Comparison of ENCODE assay signal across 11 mouse cellular contexts in genomic region chr9:107917895-107918608, GRCm38 (mm10). TPM values are rescaled to one million over a fixed set of nuclear protein-coding genes. Genes with fewer than 3 reads are reported as not detected.
A peak's percentile ranks its signal among the peaks of the same experiment; 100 is the strongest.
DNase-seq lines count a peak whose midpoint lies in the region; ATAC-seq lines count a peak whose summit lies in the region.
"Had no signal": no experiment of that assay in that cellular context is flagged by ENCODE, and none has a peak within 500 bp of the region (broad histone marks: within the 10 kb centered on the region; RNA-seq: fewer than 3 reads in every experiment).

No protein-coding gene starts in this region.

- peaks cover 11% of the 10 kb centered on the region; the same call in 1 of the 2 replicates for H3K27me3 ChIP-seq in midbrain, embryonic 12.5 days
- H3K27me3 ChIP-seq: limb, embryonic 15.5 days; Patski had no signal

- 37% methylated on average over 13 of the region's 13 CpGs for WGBS in midbrain, embryonic 12.5 days

- no peaks in the 10 kb centered on the region for H3K36me3 ChIP-seq in midbrain, embryonic 12.5 days

- H3K4me1 ChIP-seq in midbrain, embryonic 12.5 days = peaks cover 8% of the 10 kb centered on the region; the same call in 1 of the 2 replicates

- H3K9me3 ChIP-seq in midbrain, embryonic 12.5 days = no peaks in the 10 kb centered on the region
- H3K9me3 ChIP-seq: limb, embryonic 15.5 days had no signal

- 0 out of 2 replicates have a peak overlapping the region, but pooled peaks have one; percentile 4 for H3K4me2 ChIP-seq in midbrain, embryonic 12.5 days (replicated peaks)
- H3K4me2 ChIP-seq: limb, embryonic 15.5 days had no signal

- H3K27ac ChIP-seq in midbrain, embryonic 12.5 days (replicated peaks) = no peak overlapping the region
- H3K27ac ChIP-seq: limb, embryonic 15.5 days had no signal

- no peak overlapping the region for H3K4me3 ChIP-seq in midbrain, embryonic 12.5 days
- H3K4me3 ChIP-seq: limb, embryonic 15.5 days had no signal

- peak; percentile 37 for DNase-seq in kidney, postnatal 10 days
- no peak for DNase-seq in kidney, postnatal 25 days
- DNase-seq in Muller cell, postnatal 12 days (ENCODE audit: inconsistent ontology term) = peak; percentile 37
- DNase-seq in embryo, embryonic 11 days = peak; percentile 74
- DNase-seq in B cell, adult 2 months = no peak
- DNase-seq in layer of hippocampus, postnatal 36 days = no peak
- DNase-seq: heart, postnatal 14 days had no signal

- ATAC-seq in midbrain, embryonic 12.5 days (ENCODE audit: low FRiP score, low read depth) = peak; percentile 41; the same call in 1 of the 2 replicates
- ATAC-seq: Patski had no signal

- no peak overlapping the region for H3K9ac ChIP-seq in midbrain, embryonic 12.5 days (replicated peaks)
- H3K9ac ChIP-seq: limb, embryonic 15.5 days had no signal

RNA-seq across cellular contexts. Expression of gene Actl11, which starts 10.2 kb away (rescaled TPM):
- not detected in 2 replicates for polyA plus RNA-seq in midbrain, embryonic 12.5 days (2016; fragmentation: Nextera tagmentation; extraction: Ambion mirVana)
- total RNA-seq in layer of hippocampus, postnatal 36 days (2021) = not detected
- total RNA-seq: heart, postnatal 14 days had no signal
- polyA plus RNA-seq: forebrain, embryonic 11.5 days; limb, embryonic 15.5 days; Patski had no signal

RNA-seq across cellular contexts. Expression of gene Mst1r, which starts 11.4 kb away (rescaled TPM):
- polyA plus RNA-seq in midbrain, embryonic 12.5 days (2016; fragmentation: Nextera tagmentation; extraction: Ambion mirVana) = 1.5 and 2.3 TPM in 2 replicates
- total RNA-seq in layer of hippocampus, postnatal 36 days (2021) = 1 to 10 TPM; 1.6 to 1.7 TPM

RNA-seq across cellular contexts. Expression of gene Camkv, which starts 17.4 kb away (rescaled TPM):
- polyA plus RNA-seq in midbrain, embryonic 12.5 days (2016; fragmentation: Nextera tagmentation; extraction: Ambion mirVana) = 12.6 and 12.8 TPM in 2 replicates
- 100 to 1,000 TPM; 510 to 566 TPM for total RNA-seq in layer of hippocampus, postnatal 36 days (2021)

RNA-seq across cellular contexts. Expression of gene Mon1a, which starts 30.1 kb away (rescaled TPM):
- polyA plus RNA-seq in midbrain, embryonic 12.5 days (2016; fragmentation: Nextera tagmentation; extraction: Ambion mirVana) = 16.5 and 19.2 TPM in 2 replicates
- total RNA-seq in layer of hippocampus, postnatal 36 days (2021) = 10 to 100 TPM; 23.0 to 25.5 TPM

RNA-seq across cellular contexts. Expression of gene Traip, which starts 31.9 kb away (rescaled TPM):
- polyA plus RNA-seq in midbrain, embryonic 12.5 days (2016; fragmentation: Nextera tagmentation; extraction: Ambion mirVana) = 22.7 and 23.3 TPM in 2 replicates
- 10 to 100 TPM; 28.2 to 29.2 TPM for total RNA-seq in layer of hippocampus, postnatal 36 days (2021)

Comparison
In these comparisons a context has a peak if more than half of its experiments do, and no peak if none do; other contexts are left out.
1. DNase-seq: peak in kidney, postnatal 10 days (single experiment), Muller cell, postnatal 12 days (single experiment) and embryo, embryonic 11 days (single experiment); none in kidney, postnatal 25 days (0 of 2), B cell, adult 2 months (0 of 2) and layer of hippocampus, postnatal 36 days (0 of 2).